Mouse (Mus musculus) neural tube, embryonic 11.5 days (tissue): Measurements from ENCODE around the gene Shank1. TPM values are rescaled to one million over a fixed set of nuclear protein-coding genes. Genes with fewer than 3 reads are reported as not detected.

Source experiments
- ATAC-seq: fragments of 200-750 bp; cut with Nextera tagmentation; 2 replicates; pipeline ENCODE4 v1.8.0; 2017; ENCODE audit warnings: moderate number of reproducible peaks, mild to moderate bottlenecking, moderate TSS enrichment, moderate library complexity; ENCODE audit not compliant: insufficient read depth, low FRiP score, low TSS enrichment
- DNase-seq: peaks from one replicate; pipeline ENCODE4 v3.0.0-alpha.2; 2015; ENCODE audit warnings: low spot score
- H3K27ac ChIP-seq: fragments of 300-500 bp; sonication (generic); 2 replicates; pipeline ENCODE4 v1.5.1; 2014; ENCODE audit warnings: low read depth, mild to moderate bottlenecking, low read length
- H3K27me3 ChIP-seq: fragments of 300-500 bp; sonication (generic); 2 replicates; pipeline ENCODE4 v1.6.1; 2014; ENCODE audit warnings: mild to moderate bottlenecking, low read length, mixed read lengths; ENCODE audit not compliant: control insufficient read depth, insufficient read depth
- H3K36me3 ChIP-seq: fragments of 300-500 bp; sonication (generic); 2 replicates; pipeline ENCODE4 v1.6.1; 2014; ENCODE audit warnings: mild to moderate bottlenecking, low read length, moderate library complexity, mixed read lengths; ENCODE audit not compliant: control insufficient read depth, insufficient read depth
- H3K4me1 ChIP-seq: fragments of 300-500 bp; sonication (generic); 2 replicates; pipeline ENCODE4 v1.6.1; 2014; ENCODE audit warnings: low read length, mixed read lengths; ENCODE audit not compliant: control insufficient read depth, insufficient read depth
- H3K4me2 ChIP-seq: fragments of 300-500 bp; sonication (generic); 2 replicates; pipeline ENCODE4 v1.6.1; 2014; ENCODE audit warnings: low read depth, mild to moderate bottlenecking, moderate library complexity
- H3K4me3 ChIP-seq: fragments of 300-500 bp; sonication (generic); 2 replicates; pipeline ENCODE4 v1.5.1; 2014; ENCODE audit warnings: low read depth, low read length
- H3K9ac ChIP-seq: fragments of 300-500 bp; sonication (generic); 2 replicates; pipeline ENCODE4 v1.6.1; 2014; ENCODE audit warnings: mild to moderate bottlenecking, low read length
- H3K9me3 ChIP-seq: fragments of 300-500 bp; sonication (generic); 2 replicates; pipeline ENCODE4 v1.6.1; 2016; ENCODE audit warnings: low read length; ENCODE audit not compliant: control insufficient read depth
- WGBS: fragments of 180-500 bp; shearing (Covaris S2); extraction: QIAGEN DNeasy Blood & Tissue Kit; methylation state at CpG from one replicate; pipeline ENCODE4 v1.1.7; 2014; 5-methylcytosine and 5-hydroxymethylcytosine counted together
- polyA plus RNA-seq: library from polyadenylated mRNA; unstranded; fragments of >200 nt; fragmentation: Nextera tagmentation; extraction: Ambion mirVana; gene quantifications from 2 replicates; pipeline ENCODE4 v1.2.1, GENCODE M21; 2014

Gene Shank1
- polyA plus RNA-seq, result 4.6 and 4.7 TPM in 2 replicates

DNA sequence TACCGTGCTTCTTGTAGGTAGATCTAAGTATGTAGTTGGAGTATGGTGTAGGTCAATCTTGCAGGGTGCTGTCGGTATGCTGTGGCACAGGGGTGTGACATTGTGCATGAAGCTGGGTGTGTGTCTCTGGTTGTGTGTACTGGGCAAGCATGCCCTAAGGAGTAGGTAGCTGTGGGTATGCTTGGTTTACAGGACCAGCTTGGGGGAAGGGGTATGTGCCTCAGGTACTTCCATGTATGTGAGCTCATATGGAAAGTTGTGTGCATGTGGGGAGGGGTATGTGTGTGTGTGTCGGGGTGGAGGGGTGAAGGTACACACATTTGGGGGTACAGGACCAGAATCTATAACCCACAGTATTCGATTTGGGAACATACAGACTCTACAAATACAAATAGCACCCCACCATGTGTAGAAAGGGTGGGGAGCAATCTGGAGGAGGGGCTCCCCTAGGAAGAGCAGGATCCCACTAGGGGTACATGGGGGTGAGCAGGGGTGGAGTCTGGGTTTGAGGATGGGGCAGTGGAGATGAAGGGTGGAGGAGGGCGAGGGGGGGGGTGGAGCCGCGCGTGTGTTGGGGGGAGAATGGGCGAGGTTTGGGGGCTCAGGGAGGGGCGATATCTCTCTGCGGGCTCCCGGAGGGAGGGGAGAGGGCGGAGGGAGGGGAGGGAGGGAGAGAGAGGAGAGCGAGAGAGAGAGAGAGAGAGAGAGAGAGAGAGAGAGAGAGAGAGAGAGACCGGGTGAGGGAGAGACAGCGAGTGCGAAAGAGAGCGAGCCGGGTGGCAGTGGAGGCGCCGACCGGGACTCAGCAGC lies at the start of gene Shank1:
Gene Shank1 (plus strand): TSS at position 779 of the 810 bp plus-strand sequence.
- DNase-seq, result no peak

DNA sequence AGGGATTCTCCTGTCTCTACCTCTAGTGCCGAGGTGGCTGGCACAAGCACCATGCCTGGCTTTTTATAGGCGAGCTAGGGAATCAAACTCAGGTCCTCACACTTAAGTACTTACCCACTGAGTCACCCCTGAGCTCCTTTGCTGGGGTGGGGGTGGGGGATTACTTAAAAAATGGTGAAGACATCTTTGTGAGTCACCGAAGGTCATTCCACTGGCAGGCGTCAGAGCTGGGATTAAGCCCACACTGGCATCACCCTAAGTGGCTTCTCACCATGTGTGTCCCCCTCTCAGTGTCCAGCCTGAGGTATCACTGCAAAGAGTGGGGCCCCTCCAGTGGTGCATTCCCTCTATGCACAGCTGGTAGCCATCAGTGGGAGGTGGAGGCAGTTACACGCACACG lies 49.6 kb upstream of the Shank1 start:
- no peak for ATAC-seq
- H3K4me3 ChIP-seq, result no peak overlapping the region
- H3K27ac ChIP-seq, result no peak overlapping the region
- no peaks in the 10 kb centered on the region for H3K4me1 ChIP-seq
- no peak for DNase-seq
- H3K9ac ChIP-seq, result no peak overlapping the region
- H3K36me3 ChIP-seq, result no peaks in the 10 kb centered on the region
- no peak overlapping the region for H3K4me2 ChIP-seq
- peaks cover 4% of the 10 kb centered on the region; the same call in 1 of the 2 replicates for H3K27me3 ChIP-seq
- WGBS, result 75% methylated on average over 6 of the region's 6 CpGs
- H3K9me3 ChIP-seq, result no peaks in the 10 kb centered on the region

More for the DNA sequence above, at the start of gene Shank1:
- Histone ChIP-seq H3K9me3 (no peaks in the 10 kb centered on the region), H3K27ac (0 out of 2 replicates have a peak within 1 kb of the TSS, but pooled peaks have one; percentile 1), H3K4me1 (peaks cover 15% of the 10 kb centered on the region), H3K9ac (peak within 1 kb of the TSS; percentile 40), H3K27me3 (0 out of 2 replicates have a peak, but pooled peaks cover 7% of the 10 kb centered on the region), H3K4me3 (peak within 1 kb of the TSS; percentile 48), H3K4me2 (peak within 1 kb of the TSS; percentile 96), H3K36me3 (no peaks in the 10 kb centered on the region)
- no peak for ATAC-seq
- WGBS, result 17% methylated on average over 14 of the region's 22 CpGs

DNA sequence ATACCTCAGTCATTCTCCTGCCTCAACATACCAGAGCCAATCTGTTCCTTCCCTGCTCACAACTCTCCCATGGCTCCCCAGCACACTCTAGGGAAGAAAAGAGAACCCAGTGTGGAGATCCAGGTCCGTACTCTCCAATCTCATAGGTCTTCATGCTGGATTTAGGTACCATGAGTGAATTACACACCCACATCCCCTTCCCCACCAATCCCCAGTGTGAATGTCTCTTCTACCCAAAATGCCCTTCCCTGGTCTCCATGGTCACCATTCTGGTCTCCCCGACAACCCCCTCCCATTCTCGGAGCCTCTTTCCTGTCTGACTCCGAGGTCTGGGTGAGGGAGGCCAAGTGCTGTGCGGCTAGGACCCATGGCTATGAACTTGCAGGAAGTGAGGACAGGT lies 48.9 kb upstream of the Shank1 start, which contains the start of gene Gm15517:
Gene Gm15517 (plus strand): TSS at position 301 of the 400 bp plus-strand sequence.
- WGBS, result 50% methylated on average over 5 of the region's 5 CpGs
- ATAC-seq, result no peak

DNA sequence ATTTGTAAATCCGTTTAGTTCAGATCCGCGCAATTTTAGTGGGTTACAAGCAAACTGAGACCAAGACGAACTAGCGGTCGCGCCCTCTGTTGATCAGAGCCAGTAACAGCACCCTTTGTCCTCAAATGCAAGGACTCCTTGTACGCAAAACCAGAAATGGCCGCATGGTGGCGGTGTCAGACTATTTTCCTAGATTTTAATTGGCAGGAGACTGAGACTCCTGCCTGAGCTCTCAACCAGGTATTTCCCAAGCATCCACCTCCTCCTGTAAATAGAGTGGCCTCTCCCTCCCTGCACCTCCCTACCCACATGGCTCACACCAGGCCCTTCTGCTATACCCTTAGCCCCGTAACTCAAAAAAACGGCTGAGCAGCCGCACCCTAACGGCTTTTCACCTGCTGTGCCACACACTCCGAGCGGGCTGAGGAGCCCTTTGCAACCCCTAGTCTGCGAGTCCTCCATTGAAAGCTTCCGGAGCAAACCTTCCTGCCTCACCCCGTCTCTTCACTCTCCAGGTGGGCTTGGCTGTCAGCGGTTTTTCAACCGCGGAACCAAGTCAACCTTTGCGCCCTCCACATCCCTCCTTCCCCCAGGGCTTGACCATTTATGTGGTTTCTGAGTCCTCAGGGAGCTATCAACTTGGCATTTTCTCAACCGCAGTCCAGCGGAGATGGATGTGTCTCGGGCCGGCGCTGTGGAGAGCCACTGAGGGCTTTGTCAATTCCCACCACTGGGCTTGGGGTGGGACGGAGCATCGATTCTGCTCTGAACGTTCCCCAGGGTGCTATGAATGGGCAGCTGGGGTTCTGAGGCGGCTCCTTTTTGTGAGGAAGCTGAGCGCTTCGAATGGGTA lies 47.0 kb upstream of the Shank1 start:
- no peaks in the 10 kb centered on the region for H3K36me3 ChIP-seq
- H3K27me3 ChIP-seq, result peaks cover 4% of the 10 kb centered on the region; the same call in 1 of the 2 replicates
- H3K4me2 ChIP-seq, result peak overlapping the region; percentile 39
- no peak overlapping the region for H3K27ac ChIP-seq
- 0 out of 2 replicates have a peak overlapping the region, but pooled peaks have one; percentile 8 for H3K4me3 ChIP-seq
- ATAC-seq, result peak; percentile 73
- peak; percentile 97 for DNase-seq
- H3K9ac ChIP-seq, result no peak overlapping the region
- H3K4me1 ChIP-seq, result no peaks in the 10 kb centered on the region
- 2% methylated on average over 34 of the region's 34 CpGs for WGBS
- H3K9me3 ChIP-seq, result no peaks in the 10 kb centered on the region

More for the DNA sequence above, 48.9 kb upstream of the Shank1 start, which contains the start of gene Gm15517:
- Histone ChIP-seq H3K4me2 (no peak within 1 kb of the TSS), H3K4me1 (no peaks in the 10 kb centered on the region), H3K4me3 (no peak within 1 kb of the TSS), H3K9ac (no peak within 1 kb of the TSS), H3K36me3 (no peaks in the 10 kb centered on the region), H3K27me3 (peaks cover 4% of the 10 kb centered on the region; the same call in 1 of the 2 replicates), H3K27ac (no peak within 1 kb of the TSS), H3K9me3 (no peaks in the 10 kb centered on the region)
- no peak for DNase-seq

DNA sequence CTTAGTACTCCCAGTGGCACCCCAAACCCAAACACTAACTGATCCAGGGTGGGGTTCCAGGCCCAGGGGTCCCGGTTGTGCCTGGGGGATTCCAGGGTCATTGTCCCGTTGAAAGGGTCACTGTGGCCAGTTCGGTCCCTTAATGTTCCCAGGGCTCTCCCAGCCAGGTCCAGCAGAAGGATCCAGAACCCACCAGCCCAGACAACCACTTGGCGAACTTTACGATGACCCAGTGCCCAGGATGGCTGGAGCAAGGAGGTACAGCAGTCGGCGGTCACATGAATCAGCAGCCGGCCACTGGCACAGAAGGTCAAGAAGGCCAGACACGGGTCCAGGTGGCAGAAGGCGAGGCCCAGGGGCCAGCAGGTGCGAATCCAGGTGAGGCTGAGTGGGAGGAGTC lies 41.9 kb upstream of the Shank1 start:
- DNase-seq (no peak), ATAC-seq (no peak)
- Histone ChIP-seq H3K27me3 (peaks cover 4% of the 10 kb centered on the region; the same call in 1 of the 2 replicates), H3K4me2 (no peak overlapping the region), H3K27ac (no peak overlapping the region), H3K4me1 (no peaks in the 10 kb centered on the region), H3K4me3 (no peak overlapping the region), H3K9ac (no peak overlapping the region), H3K9me3 (no peaks in the 10 kb centered on the region), H3K36me3 (no peaks in the 10 kb centered on the region)
- 82% methylated on average over 11 of the region's 11 CpGs for WGBS

DNA sequence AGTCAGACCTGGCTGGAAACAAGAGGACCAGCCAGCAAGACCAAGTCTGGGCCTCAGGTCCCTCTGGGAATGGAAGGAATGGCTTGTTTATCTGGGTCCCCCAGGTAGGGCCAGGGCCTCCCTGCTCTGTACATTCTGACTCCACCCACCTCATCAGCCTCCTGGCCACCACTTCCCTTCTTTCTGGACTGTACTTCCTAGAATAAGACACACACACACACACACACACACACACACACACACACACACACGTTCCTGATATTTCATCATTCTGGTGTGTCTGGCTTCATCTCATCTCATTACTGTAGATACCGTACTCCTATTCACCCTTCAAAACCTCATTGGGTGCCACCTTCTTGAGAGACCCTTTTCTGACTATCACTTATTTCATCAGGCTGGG lies 40.7 kb upstream of the Shank1 start:
- DNase-seq, result no peak
- no peak overlapping the region for H3K9ac ChIP-seq
- H3K4me2 ChIP-seq, result no peak overlapping the region
- no peaks in the 10 kb centered on the region for H3K4me1 ChIP-seq
- no peaks in the 10 kb centered on the region for H3K9me3 ChIP-seq
- no peaks in the 10 kb centered on the region for H3K36me3 ChIP-seq
- peaks cover 4% of the 10 kb centered on the region; the same call in 1 of the 2 replicates for H3K27me3 ChIP-seq
- H3K4me3 ChIP-seq, result no peak overlapping the region
- no peak for ATAC-seq
- 77% methylated on average over 2 of the region's 2 CpGs for WGBS
- H3K27ac ChIP-seq, result no peak overlapping the region

DNA sequence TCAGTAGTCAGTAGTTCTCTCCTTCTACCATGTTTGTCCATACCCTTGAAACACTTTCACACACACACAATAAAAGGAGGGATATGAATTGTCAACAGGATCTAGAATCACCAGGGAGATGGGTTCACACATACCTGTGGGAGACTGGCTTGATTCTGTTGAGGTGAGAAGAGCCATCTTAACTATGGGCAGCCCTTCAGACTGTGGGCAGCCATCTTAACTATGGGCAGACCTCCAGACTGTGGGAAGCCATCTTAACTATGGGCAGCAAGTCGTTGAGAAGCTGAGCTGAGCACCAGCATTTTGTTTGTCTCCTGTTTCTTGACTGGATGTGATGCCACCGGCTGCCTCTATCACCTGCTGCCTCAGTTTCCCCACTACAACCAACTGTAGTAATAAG lies 38.7 kb upstream of the Shank1 start:
- Histone ChIP-seq H3K4me2 (no peak overlapping the region), H3K27ac (no peak overlapping the region), H3K27me3 (no peaks in the 10 kb centered on the region), H3K4me1 (no peaks in the 10 kb centered on the region), H3K9ac (no peak overlapping the region), H3K4me3 (no peak overlapping the region), H3K36me3 (no peaks in the 10 kb centered on the region), H3K9me3 (no peaks in the 10 kb centered on the region)
- no peak for DNase-seq
- WGBS, result 70% methylated on average over 2 of the region's 2 CpGs
- ATAC-seq, result no peak

DNA sequence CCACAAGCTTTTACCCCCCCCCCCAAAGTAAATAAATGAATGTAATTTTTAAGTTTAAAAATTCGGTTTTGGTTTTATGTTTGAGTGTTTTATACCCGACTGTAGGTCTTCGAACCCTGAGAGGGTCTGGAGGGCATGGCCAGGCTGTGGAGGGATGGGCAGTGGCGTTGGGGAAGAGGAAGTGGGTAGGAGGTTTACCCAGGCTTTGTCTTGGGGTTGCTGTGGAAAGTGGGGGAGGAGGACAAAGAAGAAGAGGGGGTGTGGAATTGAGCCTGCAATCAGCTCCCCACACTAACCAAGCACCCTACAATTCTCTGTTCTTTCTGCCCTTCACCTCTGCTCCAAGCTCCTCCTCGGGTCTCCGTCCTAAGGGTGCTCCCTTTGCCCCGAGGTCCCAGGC lies 37.5 kb upstream of the Shank1 start:
- H3K9ac ChIP-seq, result no peak overlapping the region
- no peak overlapping the region for H3K27ac ChIP-seq
- 95% methylated on average over 7 of the region's 7 CpGs for WGBS
- no peaks in the 10 kb centered on the region for H3K27me3 ChIP-seq
- no peak for ATAC-seq
- no peak for DNase-seq
- H3K36me3 ChIP-seq, result no peaks in the 10 kb centered on the region
- no peak overlapping the region for H3K4me2 ChIP-seq
- no peaks in the 10 kb centered on the region for H3K9me3 ChIP-seq
- no peaks in the 10 kb centered on the region for H3K4me1 ChIP-seq
- H3K4me3 ChIP-seq, result no peak overlapping the region
